ENCODE assay signal across 8 mouse cellular contexts in genomic region chr10:53378981-53379708, GRCm38 (mm10). TPM values are rescaled to one million over a fixed set of nuclear protein-coding genes. Genes with fewer than 3 reads are reported as not detected.
A peak's percentile ranks its signal among the peaks of the same experiment; 100 is the strongest.
DNase-seq lines count a peak whose midpoint lies in the region; ATAC-seq and TF ChIP-seq lines count a peak whose summit lies in the region.

No protein-coding gene starts in this region.

- peak overlapping the region; percentile 92 for H3K4me3 ChIP-seq in kidney, postnatal 0 days (replicated peaks; ENCODE audit: low read depth, low read length)
- peak overlapping the region; percentile 98 for H3K4me3 ChIP-seq in lung, postnatal 0 days (ENCODE audit: low read depth, low read length)

- peak overlapping the region; percentile 98 for H3K27ac ChIP-seq in kidney, postnatal 0 days
- H3K27ac ChIP-seq in lung, postnatal 0 days (ENCODE audit: low read length), result peak overlapping the region; percentile 99

- TF ChIP-seq EP300 in lung, postnatal 0 days (IDR thresholded peaks at IDR 0.05), result no peak

- H3K4me1 ChIP-seq in kidney, postnatal 0 days (replicated peaks; ENCODE audit: insufficient read depth, low read length), result no peaks in the 10 kb centered on the region; the same call in 1 of the 2 replicates
- H3K4me1 ChIP-seq in lung, postnatal 0 days (ENCODE audit: insufficient read depth, low read depth, low read length), result no peaks in the 10 kb centered on the region

- no peaks in the 10 kb centered on the region for H3K36me3 ChIP-seq in kidney, postnatal 0 days (ENCODE audit: insufficient read depth, low read length)
- H3K36me3 ChIP-seq in lung, postnatal 0 days (ENCODE audit: insufficient read depth, low read length), result no peaks in the 10 kb centered on the region

- no peak for TF ChIP-seq CTCF in kidney, postnatal 0 days (IDR thresholded peaks at IDR 0.05; ENCODE audit: low read depth)
- TF ChIP-seq CTCF in lung, postnatal 0 days (IDR thresholded peaks at IDR 0.05), result no peak

- under 1% methylated on average over 58 of the region's 59 CpGs for WGBS in kidney, postnatal 0 days
- WGBS in lung, postnatal 0 days, result 0% methylated on average over 46 of the region's 59 CpGs

- peak; percentile 70 for DNase-seq in cerebellum, adult 11-12 months
- DNase-seq in cerebellum, adult 11 months, result no peak
- peak; percentile 17 for DNase-seq in 416B (ENCODE audit: low read depth)
- peak; percentile 61 for DNase-seq in cerebellum, adult 9-10 months
- peak; percentile 54 for DNase-seq in forelimb bud, embryonic 11.5 days (ENCODE audit: low read depth, low spot score)
- DNase-seq in kidney, postnatal 0 days (ENCODE audit: low spot score), result peak; percentile 63
- DNase-seq in lung, postnatal 0 days (ENCODE audit: low spot score), result no peak
- peak; percentile 37 for DNase-seq in right cerebral cortex, adult 18-20 months

- no peaks in the 10 kb centered on the region for H3K27me3 ChIP-seq in kidney, postnatal 0 days (ENCODE audit: insufficient read depth, low read length)
- H3K27me3 ChIP-seq in lung, postnatal 0 days (replicated peaks; ENCODE audit: insufficient read depth, low read length), result no peaks in the 10 kb centered on the region

- H3K9me3 ChIP-seq in kidney, postnatal 0 days (replicated peaks; ENCODE audit: low read length), result no peaks in the 10 kb centered on the region
- H3K9me3 ChIP-seq in lung, postnatal 0 days (ENCODE audit: low read length), result no peaks in the 10 kb centered on the region

- H3K9ac ChIP-seq in kidney, postnatal 0 days (ENCODE audit: low read depth, low read length), result peak overlapping the region; percentile 98
- peak overlapping the region; percentile 98 for H3K9ac ChIP-seq in lung, postnatal 0 days (replicated peaks; ENCODE audit: low read depth)

- peak; percentile 89 for ATAC-seq in kidney, postnatal 0 days (replicated peaks; ENCODE audit: low FRiP score, low read depth)
- peak; percentile 87 for ATAC-seq in lung, postnatal 0 days

- H3K4me2 ChIP-seq in kidney, postnatal 0 days (ENCODE audit: low read length), result peak overlapping the region; percentile 80
- H3K4me2 ChIP-seq in lung, postnatal 0 days (replicated peaks; ENCODE audit: low read depth, low read length), result peak overlapping the region; percentile 67

RNA-seq across cellular contexts. Expression of gene Cep85l, which starts 0.6 kb away (rescaled TPM):
- polyA plus RNA-seq in kidney, postnatal 0 days (2015; fragmentation: Nextera tagmentation; extraction: Ambion mirVana), result 4.3 and 4.7 TPM in 2 replicates
- 10.8 and 11.0 TPM in 2 replicates for polyA plus RNA-seq in lung, postnatal 0 days (2015; fragmentation: Nextera tagmentation; extraction: Ambion mirVana)

RNA-seq across cellular contexts. Expression of gene Pln, which starts 41.7 kb away (rescaled TPM):
- 0.78 and 0.85 TPM in 2 replicates for polyA plus RNA-seq in kidney, postnatal 0 days (2015; fragmentation: Nextera tagmentation; extraction: Ambion mirVana)
- polyA plus RNA-seq in lung, postnatal 0 days (2015; fragmentation: Nextera tagmentation; extraction: Ambion mirVana), result 1.9 and 2.3 TPM in 2 replicates

Comparison
In these comparisons a context has a peak if more than half of its experiments do, and no peak if none do; other contexts are left out.
1. DNase-seq: peak in cerebellum, adult 11-12 months (single experiment), 416B (single experiment), cerebellum, adult 9-10 months (single experiment), forelimb bud, embryonic 11.5 days (single experiment), kidney, postnatal 0 days (single experiment) and right cerebral cortex, adult 18-20 months (single experiment); none in cerebellum, adult 11 months (single experiment) and lung, postnatal 0 days (single experiment).